Mouse (Mus musculus) forelimb bud, embryonic 11.5 days (tissue): ENCODE results near the gene Gpn2.

Experiments
- DNase-seq: peaks from one replicate; pipeline ENCODE4 v3.0.0-alpha.2; 2012; ENCODE audit warnings: low read depth, low spot score

The Gpn2 gene

DNA sequence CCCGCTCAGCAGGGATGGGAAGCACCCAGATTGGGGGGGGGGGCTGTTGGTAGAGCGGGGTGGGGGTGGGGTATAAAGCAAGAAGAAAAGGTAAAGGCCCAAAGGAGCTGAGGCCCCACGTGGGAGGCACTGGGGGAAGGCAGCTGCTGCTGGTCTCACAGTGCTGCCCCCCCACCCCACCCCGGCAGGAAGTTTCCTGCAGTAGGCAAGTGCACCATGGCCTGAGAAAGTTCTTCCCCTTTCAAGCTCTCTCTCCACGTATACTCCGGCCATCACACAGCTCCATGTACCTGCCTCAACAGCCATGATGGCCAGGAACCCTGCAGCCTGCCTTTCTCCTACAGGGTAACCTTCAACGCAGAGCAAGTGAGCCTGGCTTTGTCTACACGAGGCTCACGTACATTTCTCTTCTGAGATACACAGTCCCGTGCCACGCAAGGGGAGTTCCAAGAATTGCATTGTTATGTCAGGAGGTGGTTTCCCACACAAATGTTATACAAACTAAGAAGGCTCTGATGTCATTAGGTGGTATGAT, 38.1 kb downstream of the Gpn2 start:
- no peak for DNase-seq

DNA sequence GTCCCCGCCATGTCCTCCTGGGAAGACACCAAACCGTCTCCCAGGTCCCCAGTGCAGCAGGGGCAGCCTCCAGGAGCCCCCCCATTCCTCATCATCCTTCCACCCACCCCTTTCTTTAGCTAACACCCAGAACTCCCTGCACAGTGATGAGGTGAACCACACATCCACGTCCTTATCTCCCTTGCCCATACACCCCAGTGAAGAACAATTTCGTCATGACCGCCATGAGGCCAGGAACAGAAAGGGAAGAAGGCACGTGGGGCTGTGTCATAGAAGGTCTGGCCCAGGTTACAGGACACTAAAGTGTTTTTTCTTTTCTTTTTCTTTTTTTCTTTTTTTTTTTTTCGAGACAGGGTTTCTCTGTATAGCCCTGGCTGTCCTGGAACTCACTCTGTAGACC, 40.7 kb downstream of the Gpn2 start:
- no peak for DNase-seq

DNA sequence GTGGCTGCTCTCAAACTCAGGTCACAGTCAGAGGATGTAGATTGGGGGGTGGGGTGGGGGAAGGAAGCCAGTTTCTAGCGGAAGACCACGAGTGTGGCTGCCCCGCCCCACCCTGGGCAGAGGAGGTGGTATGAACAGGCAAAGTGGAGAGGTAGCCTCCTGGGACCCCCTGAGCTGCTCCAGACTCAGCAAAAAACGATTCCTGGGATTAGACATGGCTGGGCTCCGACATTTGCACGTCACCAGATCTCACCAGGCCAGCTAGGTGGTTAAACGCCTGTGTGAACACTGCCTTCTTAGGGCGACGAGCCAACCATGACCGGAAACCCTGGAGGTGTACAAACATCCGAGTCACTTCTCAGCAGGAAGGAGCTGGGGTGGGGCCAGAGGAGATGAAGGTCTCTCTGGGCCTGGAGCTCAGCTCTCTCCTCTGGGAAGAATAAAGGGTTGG, 41.5 kb downstream of the Gpn2 start:
- DNase-seq, result no peak

DNA sequence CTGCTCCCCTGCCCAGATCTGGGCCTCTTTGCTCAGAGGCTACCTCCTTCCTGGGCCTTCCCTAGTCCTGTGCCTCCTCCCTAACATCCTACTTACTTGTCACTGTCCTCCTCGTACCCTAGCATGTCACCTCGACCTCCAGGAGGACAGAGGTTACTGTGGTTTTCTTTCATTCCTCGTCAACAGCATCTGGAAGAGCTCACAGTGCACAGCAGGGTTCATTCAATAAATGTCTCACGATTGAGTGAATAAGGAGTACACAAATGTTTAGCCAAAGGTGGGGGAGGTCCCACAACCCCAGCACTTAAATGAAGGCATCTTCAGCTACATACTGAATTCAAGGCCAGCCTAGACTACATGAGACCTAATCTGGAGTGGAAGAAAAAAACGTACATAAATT, 42.1 kb downstream of the Gpn2 start:
- no peak for DNase-seq

DNA sequence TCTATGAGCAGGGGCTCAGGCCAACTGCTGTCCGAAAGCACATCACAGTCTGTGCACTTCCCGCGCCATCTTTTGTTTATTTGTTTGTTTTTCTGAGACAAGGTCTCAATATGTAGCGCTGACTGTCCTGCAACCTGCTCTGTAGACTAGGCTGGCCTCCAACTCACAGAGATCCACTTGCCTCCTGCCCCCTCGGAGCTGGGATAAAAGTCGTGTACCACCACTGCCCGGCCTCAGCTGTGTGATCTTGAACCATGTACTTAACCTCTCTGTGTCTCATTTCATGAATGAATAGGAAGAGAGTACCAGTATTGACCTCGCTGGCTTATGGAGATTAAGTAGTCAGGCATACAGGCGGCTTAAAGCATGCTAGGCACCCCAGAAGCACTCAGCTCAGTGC, 42.5 kb downstream of the Gpn2 start:
- DNase-seq, result no peak

DNA sequence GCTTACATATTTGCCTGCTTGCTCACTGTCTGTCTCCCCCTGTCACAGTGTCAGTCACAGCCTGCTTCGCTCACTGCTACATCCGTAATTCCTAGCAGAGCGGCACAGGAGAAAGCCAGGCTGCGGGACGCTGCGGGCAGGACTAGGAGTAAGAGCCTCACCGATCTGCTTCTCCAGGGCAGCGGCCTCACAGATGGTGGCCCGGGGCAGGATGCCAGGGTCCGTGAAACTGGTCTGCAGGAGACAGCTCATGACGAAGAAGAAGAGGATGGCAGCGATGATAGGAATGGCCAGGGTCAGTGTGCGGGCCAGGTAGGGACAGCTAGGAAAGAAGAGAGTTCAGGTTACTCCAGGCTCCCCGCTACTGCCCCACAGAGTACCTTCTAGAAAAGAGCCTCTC, 42.9 kb downstream of the Gpn2 start:
- no peak for DNase-seq

DNA sequence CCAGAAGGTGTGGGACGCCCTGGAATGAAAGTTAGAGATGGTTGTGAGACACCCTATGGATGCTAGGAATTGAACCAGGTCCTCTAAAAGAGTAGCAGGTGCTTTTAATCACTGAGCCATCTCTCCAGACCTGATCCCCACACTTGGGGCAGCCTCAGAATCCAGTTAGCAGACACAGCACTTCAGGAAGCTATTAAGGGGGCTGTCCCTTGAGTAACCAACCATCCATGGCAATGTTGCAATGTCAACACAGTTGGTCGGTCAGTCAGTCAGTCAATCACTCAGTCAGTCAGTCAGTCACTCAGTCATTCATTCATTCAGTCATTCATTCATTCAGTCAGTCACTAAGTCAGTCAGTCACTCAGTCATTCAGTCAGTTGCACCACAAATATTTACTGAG, 44.4 kb downstream of the Gpn2 start:
- DNase-seq, result no peak

DNA sequence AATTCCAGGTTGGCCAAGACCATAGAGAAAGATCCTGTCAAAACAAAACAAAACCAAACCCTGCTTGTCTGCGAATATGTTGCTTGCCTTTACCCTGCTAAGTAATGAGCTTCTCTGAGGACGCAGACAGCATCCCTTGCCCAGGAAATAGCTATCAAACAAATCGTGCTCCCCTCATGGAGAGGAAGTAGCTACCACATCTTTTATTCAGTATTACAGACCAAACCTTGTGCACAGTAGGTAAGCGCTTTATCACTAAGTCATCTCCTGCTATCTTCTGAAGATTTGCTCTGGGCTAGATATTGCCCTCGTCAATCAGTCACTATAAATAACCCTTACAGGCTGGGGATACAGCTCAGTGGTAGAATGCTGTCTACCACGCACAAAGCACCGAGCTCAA, 45.0 kb downstream of the Gpn2 start:
- no peak for DNase-seq

DNA sequence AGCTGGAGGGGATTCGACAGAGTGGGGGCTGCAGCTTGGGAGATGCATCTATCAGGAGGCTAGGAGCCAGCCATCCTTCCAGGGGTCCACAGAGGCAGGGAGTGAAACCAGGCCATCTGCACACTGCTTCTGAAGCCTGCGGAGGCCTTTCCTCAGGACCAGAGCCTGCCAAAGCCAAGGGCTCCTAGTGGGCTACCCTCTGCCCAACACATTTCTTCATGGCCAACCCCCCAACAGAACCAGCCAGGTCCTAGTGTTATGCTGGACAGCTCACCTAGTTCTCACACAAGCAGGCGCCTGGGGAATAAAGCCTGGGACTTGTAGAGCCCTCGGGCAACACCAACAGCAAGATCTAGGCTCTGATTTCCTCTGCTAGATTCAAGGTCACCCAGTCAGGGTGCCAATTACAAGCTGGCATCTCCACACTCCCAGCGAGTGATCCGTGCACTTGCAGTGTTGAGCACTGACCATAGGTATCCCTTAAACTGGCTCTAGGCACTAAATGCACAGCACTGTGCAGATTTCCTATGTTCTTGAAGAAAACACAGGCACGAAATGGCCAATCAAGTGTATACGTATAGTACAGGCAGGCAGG, 46.3 kb downstream of the Gpn2 start:
- no peak for DNase-seq

DNA sequence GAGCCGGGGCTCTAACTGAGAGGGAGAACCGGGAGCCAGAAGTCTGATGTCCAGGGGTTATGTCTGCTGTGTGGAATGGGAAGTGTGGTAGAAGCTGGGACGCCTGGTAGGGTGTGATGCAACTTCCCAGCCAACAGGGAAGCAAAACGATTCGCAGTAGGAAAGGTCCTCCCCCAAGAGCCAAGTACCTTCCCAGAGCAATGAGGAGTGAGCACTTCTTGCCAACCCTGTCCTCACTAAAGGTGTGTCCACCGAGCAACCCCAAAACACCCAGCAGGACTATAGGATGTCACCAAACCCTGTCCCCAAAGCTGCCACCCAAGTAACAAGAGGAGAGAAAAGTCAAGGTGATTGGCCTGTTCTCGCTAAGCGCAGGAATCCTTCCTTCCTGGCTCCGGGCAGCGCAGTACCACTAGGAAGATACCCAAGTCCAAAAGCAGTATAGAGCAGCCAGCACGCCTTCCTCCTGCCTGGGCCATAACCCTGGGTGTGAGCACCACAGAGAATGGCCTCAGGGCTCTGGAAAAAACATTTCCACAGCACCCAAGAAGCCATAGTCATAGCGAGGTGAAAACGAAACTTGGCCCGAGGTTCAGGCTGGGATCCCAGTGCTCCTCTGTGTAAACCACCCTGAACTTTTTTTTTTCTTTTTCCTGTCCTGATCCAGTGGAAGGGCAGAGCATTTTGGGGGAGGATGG, 47.1 kb downstream of the Gpn2 start:
- no peak for DNase-seq

DNA sequence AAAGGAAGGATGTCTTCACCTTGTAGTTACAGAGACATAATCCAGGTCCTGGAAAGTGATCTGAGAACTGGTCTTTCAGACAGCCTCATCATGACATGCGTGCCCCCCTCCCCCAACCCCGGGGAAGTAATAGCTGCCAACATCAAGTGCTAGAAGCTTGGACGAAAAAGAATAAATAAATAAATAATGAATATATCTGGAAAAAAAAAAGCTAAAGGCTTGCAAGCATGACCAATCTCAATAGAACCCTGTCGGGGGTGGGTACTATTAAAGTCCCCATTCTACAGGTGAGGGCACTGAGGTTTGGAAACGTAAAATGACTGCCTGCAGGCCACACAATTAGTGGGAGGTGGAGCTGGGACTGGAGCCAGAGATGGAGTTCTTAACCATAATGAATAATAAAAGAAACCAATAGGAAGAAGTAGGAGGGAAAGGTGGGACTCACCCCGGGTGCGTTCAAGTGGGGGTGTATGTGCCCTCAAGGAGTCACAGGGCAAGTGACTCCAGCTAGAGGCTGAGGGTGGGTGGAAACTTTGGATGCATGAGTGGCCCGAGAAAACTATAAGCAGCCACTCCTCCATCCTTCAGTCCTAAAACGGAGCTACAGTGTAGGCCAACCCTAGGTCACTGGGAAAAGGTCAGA, 47.7 kb downstream of the Gpn2 start:
- no peak for DNase-seq

DNA sequence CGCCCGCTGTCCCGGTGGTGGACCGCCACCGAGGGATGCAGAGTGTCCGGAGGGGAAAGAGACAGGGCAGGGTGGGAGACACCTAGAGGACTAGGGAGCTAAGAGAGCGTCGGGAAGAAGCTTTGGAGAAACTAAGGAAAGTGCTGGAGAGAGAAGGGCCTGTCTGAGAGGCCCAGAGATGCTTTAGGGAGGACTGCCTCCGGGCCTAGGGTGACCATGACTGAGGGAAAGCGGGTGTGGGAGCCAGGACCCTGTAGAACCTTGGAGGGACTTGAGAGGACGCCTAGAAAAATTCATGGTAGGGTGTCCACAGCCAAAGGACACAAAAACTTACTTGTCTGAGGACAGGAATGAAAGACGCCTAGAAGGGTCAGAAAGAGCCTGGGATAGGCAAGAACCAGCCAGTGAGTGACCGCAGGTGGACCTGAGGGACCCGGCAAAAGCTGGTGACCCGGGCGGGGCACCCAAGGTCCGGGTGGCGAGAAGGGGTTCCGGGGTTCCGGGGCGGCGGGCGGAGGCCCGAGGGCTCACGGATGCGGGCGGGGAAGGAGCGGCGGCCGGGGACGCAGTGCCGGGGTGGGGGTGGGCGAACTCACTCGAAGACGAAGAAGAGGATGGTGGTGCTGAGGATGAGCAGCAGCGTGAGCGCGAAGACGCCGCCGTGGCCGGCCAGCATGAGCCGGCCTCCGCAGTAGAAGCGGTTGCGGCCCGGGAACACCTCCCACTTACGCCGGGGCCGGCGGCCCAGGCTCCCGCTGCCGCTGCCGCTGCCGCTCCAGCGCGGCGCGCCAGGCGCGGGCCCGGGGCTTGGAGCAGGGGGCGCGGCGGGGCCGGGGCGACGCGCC, 48.5 kb downstream of the Gpn2 start:
- no peak for DNase-seq

DNA sequence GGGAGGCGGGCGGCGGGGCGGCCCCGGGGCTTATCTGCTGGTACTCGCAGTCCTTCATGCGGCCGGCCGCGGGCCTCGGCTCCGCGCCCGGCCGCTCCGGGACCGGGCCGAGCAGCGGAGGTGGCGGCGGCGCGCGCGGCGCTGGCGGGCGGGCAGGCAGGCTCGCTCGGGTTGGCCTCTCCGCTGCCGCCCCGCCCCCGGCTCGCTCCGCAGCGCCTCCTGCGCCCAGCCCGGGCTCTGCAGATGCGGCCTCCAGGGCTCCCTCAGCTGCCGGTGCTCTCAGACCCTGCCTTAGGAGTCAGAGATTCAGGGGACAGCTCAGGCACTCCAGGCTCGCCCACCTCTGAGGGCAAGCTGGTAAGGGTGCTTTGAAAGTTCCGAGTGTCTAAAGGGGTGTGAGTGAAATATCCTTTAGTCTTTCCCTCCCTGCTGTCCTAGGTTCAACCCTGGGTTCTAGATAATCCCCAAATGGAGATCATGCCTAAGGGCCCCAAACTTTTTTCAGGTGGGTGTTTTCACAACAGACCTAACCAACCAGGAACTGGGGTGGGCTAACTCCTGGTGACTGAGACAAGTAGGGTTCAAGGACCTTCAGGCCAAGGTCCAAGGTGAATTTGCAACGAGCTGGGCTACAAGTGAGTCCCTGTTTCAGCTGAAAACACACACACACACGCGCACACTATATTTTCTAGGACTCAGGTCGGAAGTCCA, 49.3 kb downstream of the Gpn2 start:
- DNase-seq, result peak; percentile 75

DNA sequence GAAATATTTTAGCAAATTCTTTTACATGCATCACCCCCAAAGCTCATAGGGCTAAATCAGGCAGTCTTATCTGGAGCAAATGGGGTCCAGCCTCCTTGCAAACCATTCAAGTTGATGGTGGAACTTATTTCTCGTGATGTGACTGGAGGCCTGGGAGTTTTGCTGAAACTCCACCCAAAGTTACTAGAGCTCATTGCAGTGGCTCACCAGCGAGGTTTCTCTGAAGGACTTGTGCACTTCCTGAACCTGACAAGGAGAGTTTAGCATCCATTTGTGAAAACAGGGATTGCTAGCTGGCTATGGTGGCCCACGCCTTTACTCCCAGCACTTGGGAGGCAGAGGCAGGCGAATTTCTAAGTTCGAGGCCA, 49.9 kb downstream of the Gpn2 start:
- no peak for DNase-seq
